Mouse (Mus musculus): Measurements from ENCODE around the gene Gucd1.

- TF ChIP-seq POLR2A (IDR thresholded peaks at IDR 0.05; ENCODE audit: extremely low read depth, insufficient read depth, low read length) (no peak), CTCF (IDR thresholded peaks at IDR 0.05; ENCODE audit: low read depth, low read length) (no peak)
Observed at GRCm38 (mm10) chr10:75516038-75516723, 1.6 kb downstream of the Gucd1 start.

Data from liver, adult 2 months (tissue).